Mouse (Mus musculus) frontal cortex, adult 2 months (tissue): Measurements from ENCODE around the gene Gckr. TPM values are rescaled to one million over a fixed set of nuclear protein-coding genes. Genes with fewer than 3 reads are reported as not detected.

Experiments
- DNase-seq, 2 experiments: peaks; one replicate each; pipeline ENCODE4 v3.0.0; 2022; ENCODE audit warnings: low spot score in 1 of 2; ENCODE audit errors: extremely low spot score in 1 of 2
- polyA plus RNA-seq: library from polyadenylated mRNA; depleted of rRNA; stranded (reverse); fragments of >200 nt; gene quantifications from 2 replicates; pipeline ENCODE4 v1.2.3, GENCODE M21; 2012; rRNA removed

The Gckr gene
- polyA plus RNA-seq: 0.16 and 0.23 TPM in 2 replicates

DNA sequence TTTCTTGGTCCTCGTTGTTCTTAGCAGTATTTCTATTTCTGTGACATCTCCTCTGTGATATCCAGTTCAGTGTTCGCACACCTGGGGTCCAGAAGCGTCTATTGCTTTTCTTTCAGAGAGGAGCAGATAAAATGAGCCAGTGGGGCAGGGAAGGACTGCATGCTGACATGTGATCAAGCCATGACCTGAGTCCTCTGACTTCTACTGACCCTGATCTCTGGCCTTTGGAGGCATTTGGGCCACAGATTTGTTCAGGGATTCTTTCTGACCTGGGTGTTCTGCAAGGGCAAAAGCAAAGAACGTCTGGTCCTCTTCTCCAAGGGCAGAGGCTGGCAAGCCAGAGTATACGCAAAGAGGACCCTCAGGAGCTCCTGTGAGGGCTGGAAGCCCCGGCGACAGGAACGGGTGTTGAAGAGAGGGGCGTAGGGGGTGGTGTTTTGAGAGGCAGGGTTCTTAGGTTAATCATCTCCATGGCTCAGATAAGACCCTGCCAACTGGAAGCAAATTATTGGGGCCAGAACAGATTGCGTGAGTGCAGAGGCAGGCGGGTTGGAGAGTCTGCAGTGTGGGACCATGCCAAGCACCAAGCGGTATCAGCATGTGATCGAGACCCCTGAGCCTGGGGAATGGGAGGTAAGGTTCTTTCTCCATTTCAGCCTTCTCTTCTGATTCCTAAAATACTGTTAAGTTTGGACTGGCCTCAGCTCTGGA lies at the start of gene Gckr:
Gene Gckr (plus strand): TSS at position 397 of the 711 bp plus-strand sequence.
- DNase-seq: no peak

DNA sequence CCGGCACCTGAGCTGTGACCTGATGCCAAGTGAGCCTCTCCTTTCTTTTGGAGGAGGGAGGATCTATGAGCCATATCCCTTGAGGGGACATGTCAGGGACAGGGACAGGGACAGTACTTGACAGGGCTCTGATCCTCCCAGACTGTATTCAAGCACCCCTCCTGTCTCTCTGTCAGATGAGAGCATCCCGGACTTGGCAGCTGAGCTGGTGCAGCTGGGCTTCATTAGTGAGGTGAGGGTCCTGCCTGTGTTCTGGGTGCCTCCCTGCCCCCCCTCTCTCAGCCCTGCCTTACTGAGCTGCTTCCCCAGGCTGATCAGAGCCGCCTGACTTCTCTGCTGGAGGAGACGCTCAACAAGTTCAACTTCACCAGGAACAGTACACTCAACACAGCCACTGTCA lies 46.5 kb upstream of the Gckr start:
- no peak for DNase-seq

DNA sequence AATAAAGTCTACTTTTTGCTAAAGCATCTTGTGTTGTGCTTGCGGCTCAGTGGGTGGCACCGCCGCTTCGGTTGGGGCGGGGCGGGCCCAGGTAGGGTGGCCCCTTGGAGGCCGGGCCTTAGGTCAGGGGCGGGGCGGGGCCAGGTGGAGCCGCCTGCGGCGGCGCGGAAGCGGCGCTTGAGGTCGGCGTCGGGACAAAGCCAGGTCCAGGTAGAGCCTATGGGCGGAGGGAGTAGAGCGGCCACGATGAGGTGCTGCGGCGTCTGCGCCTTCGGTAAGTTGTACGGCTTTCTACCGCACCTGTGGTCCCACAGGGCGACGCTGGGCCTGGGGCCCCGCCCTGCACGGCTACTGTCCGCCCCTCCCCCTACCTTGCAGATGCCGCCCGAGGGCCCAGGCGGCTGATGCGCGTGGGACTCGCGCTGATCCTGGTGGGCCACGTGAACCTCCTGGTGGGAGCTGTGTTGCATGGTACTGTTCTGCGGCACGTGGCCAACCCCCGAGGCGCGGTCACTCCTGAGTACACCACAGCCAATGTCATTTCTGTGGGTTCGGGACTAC lies 45.6 kb upstream of the Gckr start, which contains the start of gene Krtcap3:
Gene Krtcap3 (plus strand): TSS at position 151 of the 561 bp plus-strand sequence.
- DNase-seq: peak in 1 of 2 experiments; percentile 20

DNA sequence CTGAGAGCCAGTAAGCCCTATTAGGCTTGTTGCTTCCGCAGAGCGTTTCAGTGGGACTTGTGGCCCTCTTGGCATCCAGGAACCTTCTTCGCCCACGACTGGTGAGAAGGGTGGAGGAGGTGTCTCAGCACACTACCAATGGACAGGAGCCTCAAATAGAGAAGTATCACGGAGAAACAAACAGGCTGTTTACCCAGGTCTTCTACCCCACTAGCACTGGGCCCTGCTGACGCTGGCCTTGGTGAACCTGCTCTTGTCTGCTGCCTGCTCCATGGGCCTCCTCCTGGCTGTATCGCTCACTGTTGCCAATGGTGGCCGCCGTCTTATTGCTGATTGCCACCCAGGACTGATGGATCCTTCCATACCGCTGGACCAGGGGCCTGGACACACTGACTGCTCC lies 45.1 kb upstream of the Gckr start:
- DNase-seq: no peak

DNA sequence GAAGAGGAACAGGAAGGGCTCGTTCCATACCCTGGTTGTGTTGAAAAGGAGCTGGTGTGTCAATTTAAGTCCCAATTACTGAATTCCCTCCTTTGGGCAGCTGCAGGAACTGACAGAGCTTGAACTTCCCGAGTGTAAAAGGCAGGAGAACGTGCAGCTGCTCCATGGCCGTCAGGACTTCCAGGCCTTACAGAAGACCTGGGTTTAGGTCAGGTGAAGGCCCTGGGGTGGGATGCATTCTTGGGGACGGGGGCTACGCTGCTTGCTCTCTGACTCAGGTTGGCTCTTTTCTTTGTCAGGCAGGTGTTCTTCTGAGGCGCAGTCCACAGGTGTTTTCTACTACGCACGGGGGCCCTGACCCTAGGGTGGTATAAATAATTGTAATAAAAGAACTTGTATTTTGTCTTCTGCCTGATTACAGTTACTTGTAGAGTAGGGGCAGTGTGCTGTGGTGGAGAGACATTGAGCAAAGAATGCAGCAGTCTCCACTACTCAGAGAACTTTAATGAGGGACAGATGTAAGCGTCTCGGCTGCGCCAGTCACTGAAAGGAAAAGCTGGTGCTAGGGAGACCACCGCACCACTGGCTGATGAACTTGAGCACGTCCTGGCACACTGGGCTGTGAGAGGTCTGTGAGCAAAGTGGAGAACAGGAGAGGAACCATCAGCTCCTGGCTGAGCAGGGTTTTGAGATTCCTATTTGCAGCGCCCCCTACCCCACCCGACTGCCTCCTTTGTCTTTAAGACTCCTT lies 44.3 kb upstream of the Gckr start:
- no peak for DNase-seq

DNA sequence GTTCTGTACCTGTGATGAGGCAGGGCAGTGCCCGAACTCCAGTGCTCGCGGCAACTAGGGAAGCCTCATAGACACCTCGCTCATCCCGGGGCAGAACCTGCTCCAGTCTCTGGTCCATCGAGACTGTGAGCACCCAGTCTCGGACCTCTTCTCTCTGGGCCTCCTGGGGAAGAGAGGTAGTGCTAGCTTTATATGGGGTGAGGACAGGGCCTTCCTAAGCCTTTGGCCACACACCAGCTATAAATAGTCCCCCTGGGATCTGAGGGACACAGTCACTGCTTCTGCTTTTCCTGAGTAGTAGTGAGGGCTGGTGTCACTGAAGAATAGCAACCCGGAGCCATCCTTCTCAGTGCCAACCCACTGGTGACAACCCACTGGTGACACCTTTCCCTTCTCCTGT lies 43.4 kb upstream of the Gckr start:
- DNase-seq: no peak

DNA sequence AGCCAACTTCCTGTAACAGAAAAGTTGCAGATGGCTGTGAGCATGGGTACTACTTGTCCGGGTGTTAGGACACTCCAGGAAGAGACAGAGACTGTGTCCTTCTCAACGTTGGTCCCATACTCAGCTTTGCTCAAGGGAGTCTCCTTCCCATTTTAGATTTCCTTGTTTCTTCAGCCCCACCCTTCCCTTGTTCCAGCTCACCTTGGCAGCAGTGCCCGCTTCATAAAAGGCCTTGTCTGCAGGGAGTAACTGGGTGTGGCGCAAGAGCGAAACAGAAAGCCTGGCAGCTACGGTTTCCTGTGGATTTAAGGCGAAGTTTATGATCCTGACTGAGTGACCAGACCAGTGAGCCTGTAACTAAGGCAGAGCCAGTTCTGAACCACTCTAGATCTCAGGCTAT lies 42.8 kb upstream of the Gckr start:
- DNase-seq: no peak

DNA sequence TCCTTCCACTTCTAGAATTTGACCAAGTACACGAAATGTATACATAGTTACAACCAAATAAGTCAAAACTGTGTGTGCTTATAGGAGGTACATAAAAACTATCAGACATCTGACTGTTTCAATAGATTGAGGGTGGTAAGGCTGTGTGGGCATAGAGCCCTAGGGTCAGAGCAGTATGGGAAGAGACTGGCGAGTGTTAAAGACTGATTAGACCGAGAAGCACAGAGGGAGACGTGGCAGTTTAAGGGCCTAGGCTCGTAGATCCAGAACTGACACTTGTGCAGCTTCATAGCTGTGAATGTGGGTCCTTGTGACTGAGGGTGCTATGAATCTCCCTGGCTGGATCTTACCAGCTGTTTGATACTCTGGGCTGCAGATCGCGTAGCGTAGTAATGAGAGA lies 42.3 kb upstream of the Gckr start:
- DNase-seq: no peak

DNA sequence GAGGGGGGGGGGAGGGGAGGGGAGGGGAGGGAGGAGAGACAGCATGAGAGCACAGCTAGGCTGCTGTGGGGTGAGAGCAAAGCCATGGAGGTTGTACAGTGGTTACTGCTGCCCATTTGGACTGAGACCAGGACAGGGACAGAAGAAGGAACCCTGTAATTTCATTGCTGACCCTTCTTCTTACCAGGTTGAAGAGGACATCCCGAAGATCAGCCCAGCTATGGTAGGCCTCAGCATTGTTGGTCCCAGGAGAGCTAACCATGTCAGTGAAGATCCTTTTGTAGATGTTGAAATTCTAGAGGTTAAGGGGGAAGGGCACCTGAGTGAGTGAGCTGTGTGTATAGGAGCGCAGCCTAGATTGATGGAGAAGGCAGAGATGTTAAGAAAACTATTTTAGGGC lies 41.9 kb upstream of the Gckr start:
- no peak for DNase-seq

DNA sequence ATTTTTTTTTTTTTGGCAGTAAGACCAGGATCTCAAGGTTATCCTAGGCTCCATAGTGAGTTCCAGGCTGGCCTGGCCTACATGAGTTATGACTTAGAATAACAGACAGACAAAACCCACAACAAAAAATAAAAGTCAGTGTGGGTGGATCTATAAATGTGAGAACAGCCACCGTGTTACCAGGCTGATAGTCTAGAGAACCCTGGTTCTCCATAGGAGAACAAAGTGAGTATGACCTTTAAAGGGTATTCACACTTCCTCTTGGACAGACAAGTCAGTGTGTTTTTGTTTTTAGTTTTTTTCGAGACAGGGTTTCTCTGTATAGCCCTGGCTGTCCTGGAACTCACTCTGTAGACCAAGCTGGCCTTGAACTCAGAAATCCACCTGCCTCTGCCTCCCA lies 41.3 kb upstream of the Gckr start:
- DNase-seq: no peak

DNA sequence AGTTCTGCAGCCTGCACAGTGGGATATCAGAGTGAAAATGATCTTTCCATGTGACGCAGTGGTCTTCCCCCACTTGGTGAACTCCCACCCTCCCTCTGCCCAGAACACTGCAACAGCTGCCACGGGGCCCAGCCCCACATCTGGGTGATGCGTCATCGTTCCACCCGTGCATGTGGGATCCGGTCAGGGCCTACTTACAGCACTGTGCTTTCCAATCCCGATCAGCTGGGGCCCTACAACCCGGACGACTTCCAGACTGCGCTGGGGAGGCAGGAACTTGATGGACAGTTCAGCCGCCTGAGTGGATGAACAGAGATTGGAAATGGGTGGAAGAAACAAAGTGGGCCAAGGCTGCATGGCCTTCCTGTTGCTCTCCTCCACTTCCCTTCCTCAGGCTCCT lies 39.6 kb upstream of the Gckr start:
- DNase-seq: no peak

DNA sequence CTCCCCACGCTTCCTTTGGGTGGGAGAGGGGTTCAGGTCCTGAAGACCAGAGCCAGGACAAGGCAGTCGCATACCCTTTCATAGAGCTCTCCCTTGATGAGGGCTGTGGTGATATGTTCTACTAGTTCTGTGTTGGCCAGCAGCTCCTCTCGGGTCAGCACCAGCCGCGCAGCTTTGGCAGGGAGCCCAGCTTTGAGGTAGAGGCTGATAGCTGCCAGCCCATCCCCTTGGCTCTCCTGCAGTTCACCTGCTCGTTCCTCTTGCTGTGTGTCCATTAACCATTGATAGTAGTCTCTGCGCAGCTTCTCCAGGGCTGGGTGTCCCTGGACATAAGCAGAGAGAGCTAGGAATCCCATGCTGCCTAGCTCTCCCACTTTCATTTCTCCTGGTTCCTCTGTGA lies 31.1 kb upstream of the Gckr start:
- DNase-seq: no peak

DNA sequence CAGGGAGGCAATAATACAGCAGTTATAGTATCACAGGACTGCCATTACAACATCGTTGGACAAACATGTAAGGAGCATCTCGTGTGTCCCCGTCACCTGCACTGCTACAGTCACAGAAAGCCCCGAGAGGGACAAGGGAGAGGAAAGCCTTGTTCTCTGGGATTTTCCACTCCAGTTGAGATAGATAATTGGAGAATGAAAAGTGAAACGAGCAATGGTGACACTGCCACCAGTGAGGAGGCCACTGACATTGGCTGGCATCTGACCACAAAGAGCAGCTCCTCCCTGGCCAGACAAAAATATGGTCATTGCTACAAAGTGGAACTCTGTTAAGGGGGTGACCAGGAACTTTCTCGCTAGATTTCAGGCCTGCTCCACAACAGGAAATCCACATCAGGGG lies 29.6 kb upstream of the Gckr start:
- no peak for DNase-seq

DNA sequence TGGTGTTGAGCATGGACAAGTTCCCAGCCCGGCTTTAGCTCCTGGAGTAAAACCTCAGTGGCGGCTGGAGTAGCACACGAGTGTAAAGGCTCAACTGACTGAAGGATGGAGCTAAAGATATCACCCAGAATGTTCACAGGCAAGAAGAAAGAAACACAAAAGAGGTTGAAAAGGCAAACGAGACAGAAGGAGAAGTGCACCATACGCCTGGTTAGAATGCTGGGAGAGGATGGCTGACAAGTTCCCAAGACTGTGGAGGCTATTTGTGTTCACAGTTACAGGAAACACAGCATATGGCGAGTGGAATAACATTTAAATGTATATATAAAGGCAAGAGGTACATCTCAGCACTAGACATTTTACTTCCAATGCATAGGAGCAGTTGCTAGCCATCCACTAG lies 24.2 kb upstream of the Gckr start:
- DNase-seq: peak in 1 of 2 experiments; percentile 53

DNA sequence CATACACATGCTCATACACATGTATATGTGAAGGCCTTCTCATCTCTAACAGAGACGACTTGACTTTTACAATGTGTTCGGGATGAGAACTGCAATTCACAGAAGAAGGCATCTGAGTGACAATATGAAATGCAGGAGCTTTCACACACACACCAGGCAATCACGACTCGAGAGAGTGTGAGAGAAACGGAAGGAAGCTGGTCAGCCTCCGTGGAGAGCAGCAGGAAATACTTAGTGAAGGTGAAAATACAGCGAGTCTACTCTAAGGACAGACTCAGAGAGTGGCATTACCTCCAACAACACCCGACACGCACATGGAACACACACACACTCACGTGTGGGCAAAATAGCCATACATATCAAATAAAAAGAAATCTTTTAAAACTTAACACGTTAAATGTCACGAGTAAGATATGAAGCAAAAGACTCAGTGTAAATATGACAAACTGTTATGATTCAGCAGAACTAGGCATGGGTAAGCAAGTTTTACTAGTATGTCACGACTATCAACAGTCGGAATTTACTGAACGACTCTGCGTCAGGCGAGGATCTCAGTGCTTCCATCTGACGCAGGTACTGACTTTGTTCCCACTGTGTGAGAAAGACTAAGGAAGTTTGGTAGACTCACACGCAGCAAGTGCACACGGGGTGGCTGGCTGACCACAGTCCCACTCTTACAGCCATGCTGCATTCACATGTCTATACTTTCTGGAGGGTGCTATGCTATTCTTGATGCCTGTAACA lies 17.8 kb upstream of the Gckr start:
- no peak for DNase-seq

DNA sequence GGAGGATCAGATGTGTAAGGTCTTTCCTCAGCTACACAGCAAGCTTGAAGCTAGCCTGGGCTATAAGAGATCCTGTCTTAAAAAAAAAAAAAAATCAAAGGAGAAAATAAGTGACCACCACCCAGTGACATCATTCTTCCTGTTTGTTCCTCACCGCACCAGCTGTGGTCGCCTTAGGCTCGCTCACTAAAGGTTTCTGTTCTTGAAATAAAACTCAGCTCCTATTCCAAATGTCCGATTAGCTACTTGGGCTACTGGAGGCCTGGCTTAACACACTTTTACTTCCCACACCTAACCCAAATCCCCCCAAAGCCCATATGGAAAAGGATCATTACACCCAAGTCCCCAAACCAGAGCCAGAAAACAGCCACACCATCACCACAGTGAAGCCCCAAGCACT lies 9.0 kb upstream of the Gckr start:
- no peak for DNase-seq

DNA sequence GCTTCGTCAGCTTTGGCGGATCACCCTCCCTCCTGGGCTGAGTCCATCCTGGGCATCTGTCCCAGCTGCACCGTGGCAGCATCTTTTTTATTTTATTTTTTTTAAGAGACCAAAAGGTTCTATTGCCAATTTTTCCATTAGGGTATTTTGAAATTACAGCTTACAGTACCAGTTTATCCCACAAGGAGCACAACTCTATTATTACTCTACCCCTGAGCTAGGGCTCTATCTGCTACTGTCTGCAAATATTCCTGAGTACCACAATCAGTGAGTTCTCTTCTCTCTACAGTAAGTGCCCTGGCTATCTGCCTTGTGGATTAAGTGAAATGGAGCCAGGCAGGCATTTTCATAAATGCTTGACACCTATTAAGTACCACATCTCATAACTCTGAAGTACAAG lies 8.6 kb upstream of the Gckr start:
- no peak for DNase-seq

DNA sequence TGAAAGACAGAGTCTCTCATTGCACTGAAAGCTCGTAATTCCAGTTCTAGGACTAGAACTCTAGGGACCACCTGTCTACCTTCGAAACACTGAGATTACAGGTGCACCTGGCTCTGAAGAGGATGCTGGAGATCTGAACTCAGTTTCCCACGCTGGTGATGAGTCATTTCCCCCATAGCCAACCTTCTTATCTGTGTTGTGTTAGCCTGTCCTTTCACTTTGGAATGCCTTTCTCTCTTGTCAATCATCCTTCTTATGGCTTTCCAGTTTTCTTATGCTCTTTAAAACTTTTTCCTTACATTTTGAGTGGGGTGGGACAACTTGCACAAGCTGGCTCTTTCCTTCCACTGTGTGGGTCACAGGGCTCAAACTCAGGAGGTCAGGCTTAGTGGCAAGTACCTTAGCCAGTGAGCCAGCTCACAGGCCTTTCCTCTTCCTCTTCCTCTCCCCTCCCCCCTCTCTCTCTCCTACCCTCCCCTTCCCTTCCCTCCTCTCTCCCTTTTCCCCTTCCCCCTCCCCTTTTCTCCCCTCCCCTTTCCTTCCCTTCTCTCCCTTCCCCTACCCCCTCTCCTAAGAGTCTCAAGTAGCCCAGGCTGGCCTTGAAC lies 7.5 kb upstream of the Gckr start:
- no peak for DNase-seq

DNA sequence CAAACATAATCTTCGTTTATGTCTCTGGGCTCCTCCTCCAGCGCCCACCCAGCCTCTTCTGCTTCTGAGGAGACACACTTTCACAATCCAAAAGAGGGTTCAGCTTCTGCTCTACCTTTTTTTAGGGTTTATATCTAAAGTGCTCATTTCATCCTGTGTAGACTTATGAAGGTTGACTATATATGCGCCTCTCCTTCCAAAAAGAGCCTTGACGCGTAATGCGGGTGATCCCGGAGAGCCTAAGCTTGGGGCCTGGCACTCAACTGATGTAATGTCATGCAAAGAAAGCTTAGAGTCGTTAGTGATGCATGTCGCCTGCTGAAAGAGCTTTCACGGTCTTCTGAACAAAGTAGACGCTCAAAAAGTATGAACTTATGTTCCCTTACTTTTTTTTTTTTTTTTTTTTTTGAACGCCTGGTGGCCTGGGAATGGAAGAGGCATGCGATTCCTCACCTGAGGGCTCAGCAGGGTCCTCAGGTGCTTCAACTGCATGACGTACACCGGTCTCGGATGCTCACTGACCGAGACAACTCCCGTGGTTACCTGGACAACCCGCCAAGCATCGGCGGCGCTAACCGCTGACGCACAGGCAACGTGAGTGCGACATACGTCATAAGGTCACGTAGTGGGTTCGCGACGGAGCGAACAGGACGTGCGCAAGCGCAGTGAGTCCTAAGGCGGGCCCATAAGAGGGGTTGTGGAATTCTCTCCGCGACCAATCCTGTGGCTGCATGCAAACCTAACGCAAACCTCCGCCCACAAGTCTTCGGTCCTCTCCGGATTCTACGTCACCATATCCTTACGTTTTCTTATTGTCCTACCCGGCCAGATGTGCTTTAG lies 6.5 kb upstream of the Gckr start, which contains the start of gene Ift172:
Gene Ift172 (minus strand): TSS at position 596 of the 840 bp plus-strand sequence.
- peak; percentile 96 to 98 for DNase-seq

DNA sequence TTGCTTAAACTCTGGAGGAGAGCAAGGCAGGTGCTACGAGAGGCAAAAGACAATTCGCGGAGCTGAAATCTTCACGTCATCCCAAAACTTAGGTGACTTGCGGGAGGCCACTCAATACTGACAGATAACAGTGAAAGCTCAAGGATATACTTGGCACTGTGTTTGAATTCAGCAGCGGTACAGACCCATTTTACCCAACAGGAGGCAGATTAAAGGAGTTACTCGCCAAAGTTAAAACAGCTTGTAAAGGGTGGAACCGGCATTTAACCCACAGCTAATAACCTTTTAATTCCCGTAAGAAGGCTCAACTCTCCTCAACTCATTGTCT lies 5.9 kb upstream of the Gckr start:
- DNase-seq: no peak
